Comparison of ENCODE assay signal across 10 mouse cellular contexts in genomic region chr2:34031421-34031820, GRCm38 (mm10).
A peak's percentile ranks its signal among the peaks of the same experiment; 100 is the strongest.
DNase-seq lines count a peak whose midpoint lies in the region; ATAC-seq and TF ChIP-seq lines count a peak whose summit lies in the region.
"Had no signal": no experiment of that assay in that cellular context is flagged by ENCODE, and none has a peak within 500 bp of the region (broad histone marks: within the 10 kb centered on the region; RNA-seq: fewer than 3 reads in every experiment).

No protein-coding gene starts in this region.

- H3K36me3 ChIP-seq in hindbrain, embryonic 13.5 days: no peaks in the 10 kb centered on the region
- H3K36me3 ChIP-seq in midbrain, embryonic 16.5 days (ENCODE audit: control insufficient read depth, insufficient read depth, low read length): no peaks in the 10 kb centered on the region

- TF ChIP-seq CTCF in embryonic fibroblast, embryonic 13.5 days (IDR thresholded peaks at IDR 0.05; ENCODE audit: borderline replicate concordance, insufficient read depth, low read length): no peak

- WGBS in hindbrain, embryonic 13.5 days: 21% methylated on average over 7 of the region's 7 CpGs
- WGBS in midbrain, embryonic 16.5 days: 16% methylated on average over 7 of the region's 7 CpGs

- H3K9me3 ChIP-seq in hindbrain, embryonic 13.5 days: no peaks in the 10 kb centered on the region
- H3K9me3 ChIP-seq in midbrain, embryonic 16.5 days (replicated peaks; ENCODE audit: control insufficient read depth, low read length, poor library complexity, severe bottlenecking): no peaks in the 10 kb centered on the region

- peak overlapping the region; percentile 72 for H3K27ac ChIP-seq in embryonic fibroblast, embryonic 13.5 days (ENCODE audit: insufficient read depth, low read length)
- peak overlapping the region; percentile 66 for H3K27ac ChIP-seq in hindbrain, embryonic 13.5 days
- H3K27ac ChIP-seq in midbrain, embryonic 16.5 days (ENCODE audit: low read length): peak overlapping the region; percentile 44; the same call in 1 of the 2 replicates

- H3K4me2 ChIP-seq in hindbrain, embryonic 13.5 days: no peak overlapping the region
- H3K4me2 ChIP-seq in midbrain, embryonic 16.5 days (ENCODE audit: low read length): no peak overlapping the region

- no peak for ATAC-seq in hindbrain, embryonic 13.5 days (ENCODE audit: low FRiP score)
- no peak for ATAC-seq in midbrain, embryonic 16.5 days
- ATAC-seq in megakaryocyte, adult 5-6 weeks (ENCODE audit: poor library complexity, severe bottlenecking): no peak

- no peak overlapping the region for H3K4me3 ChIP-seq in embryonic fibroblast, embryonic 13.5 days (ENCODE audit: insufficient read depth, low read length)
- no peak overlapping the region for H3K4me3 ChIP-seq in hindbrain, embryonic 13.5 days
- no peak overlapping the region for H3K4me3 ChIP-seq in midbrain, embryonic 16.5 days (ENCODE audit: low read depth, low read length)

- H3K27me3 ChIP-seq in hindbrain, embryonic 13.5 days: no peaks in the 10 kb centered on the region
- no peaks in the 10 kb centered on the region for H3K27me3 ChIP-seq in midbrain, embryonic 16.5 days (ENCODE audit: control insufficient read depth, insufficient read depth, low read depth, low read length)

- H3K4me1 ChIP-seq in embryonic fibroblast, embryonic 13.5 days (ENCODE audit: control insufficient read depth, insufficient read depth, low read length): peaks cover 17% of the 10 kb centered on the region
- H3K4me1 ChIP-seq in hindbrain, embryonic 13.5 days (replicated peaks): peaks cover 59% of the 10 kb centered on the region
- H3K4me1 ChIP-seq in midbrain, embryonic 16.5 days (ENCODE audit: control insufficient read depth, insufficient read depth, low read length): peaks cover 35% of the 10 kb centered on the region

- DNase-seq in kidney, postnatal 4 days: peak; percentile 22 to 37
- no peak for DNase-seq in kidney, postnatal 36 days
- no peak for DNase-seq in spleen, postnatal 36 days (ENCODE audit: low spot score in 2 of 2)
- no peak for DNase-seq in spleen, postnatal 14 days (ENCODE audit: low spot score in 2 of 2)
- DNase-seq: cerebellum, adult 18-20 months; gastrocnemius, postnatal 36 days had no signal

- peak overlapping the region; percentile 20; the same call in 1 of the 2 replicates for H3K9ac ChIP-seq in hindbrain, embryonic 13.5 days
- H3K9ac ChIP-seq in midbrain, embryonic 16.5 days (ENCODE audit: low read depth, low read length): no peak overlapping the region

- no peak for TF ChIP-seq POLR2A in embryonic fibroblast, embryonic 13.5 days (IDR thresholded peaks at IDR 0.05; ENCODE audit: low read depth, low read length)

Comparison
In these comparisons a context has a peak if more than half of its experiments do, and no peak if none do; other contexts are left out.
1. DNase-seq: peak in kidney, postnatal 4 days (2 of 2); none in kidney, postnatal 36 days (0 of 2), spleen, postnatal 36 days (0 of 2) and spleen, postnatal 14 days (0 of 2).
2. Peak in every context shown above with its lines, with median percentiles within 50 percentile points of each other: H3K27ac ChIP-seq.